Mouse (Mus musculus): ENCODE measurements around the gene Lair1.
"Not testable (repeated sequence)": the region's sequence is repeated elsewhere in the genome, so short reads cannot be mapped to it uniquely, and the experiment has no call there.

The Lair1 gene

DNA sequence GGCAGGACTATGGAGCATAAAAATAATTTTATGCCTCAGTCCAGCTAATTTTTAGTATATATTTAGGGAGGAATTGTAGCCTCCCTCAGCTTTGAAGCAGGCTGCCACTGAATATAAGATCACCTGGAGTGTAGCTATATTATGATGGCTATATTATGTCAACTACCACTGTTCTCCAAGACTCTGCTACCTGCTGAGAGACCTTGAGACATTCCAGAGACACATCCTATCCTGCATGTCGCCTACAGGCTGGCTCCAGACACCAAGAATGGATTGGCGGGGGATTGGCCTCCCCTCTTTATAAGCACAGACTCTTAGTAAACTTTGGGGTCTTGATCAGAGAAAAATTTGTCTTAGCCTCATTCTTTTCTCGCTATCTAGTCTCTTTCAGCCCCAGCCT, 58.4 kb downstream of the Lair1 start:
- DNase-seq (ENCODE audit: low read depth in 2 of 2, low spot score in 2 of 2) = not testable (repeated sequence)

DNA sequence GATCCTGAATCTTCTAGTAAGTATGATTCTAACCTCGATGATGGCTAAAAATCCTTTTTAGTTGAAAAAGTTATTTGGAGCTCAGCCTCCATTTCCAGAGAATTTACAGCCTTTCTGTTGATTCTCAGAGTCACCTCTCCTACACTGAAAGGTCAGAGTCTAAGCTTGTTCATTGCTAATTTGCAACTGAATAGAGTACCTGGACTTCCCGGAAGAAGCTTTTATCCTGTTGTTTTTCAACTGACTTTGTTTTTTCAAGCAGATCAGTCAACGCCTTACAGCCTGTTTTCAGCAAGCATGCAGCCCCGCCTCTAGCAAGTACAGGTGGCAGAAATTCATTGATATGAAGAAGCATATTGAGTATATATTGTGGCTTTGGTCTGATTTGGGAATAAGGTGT, 59.0 kb downstream of the Lair1 start:
- DNase-seq (ENCODE audit: low read depth in 2 of 2, low spot score in 2 of 2) = not testable (repeated sequence)

DNA sequence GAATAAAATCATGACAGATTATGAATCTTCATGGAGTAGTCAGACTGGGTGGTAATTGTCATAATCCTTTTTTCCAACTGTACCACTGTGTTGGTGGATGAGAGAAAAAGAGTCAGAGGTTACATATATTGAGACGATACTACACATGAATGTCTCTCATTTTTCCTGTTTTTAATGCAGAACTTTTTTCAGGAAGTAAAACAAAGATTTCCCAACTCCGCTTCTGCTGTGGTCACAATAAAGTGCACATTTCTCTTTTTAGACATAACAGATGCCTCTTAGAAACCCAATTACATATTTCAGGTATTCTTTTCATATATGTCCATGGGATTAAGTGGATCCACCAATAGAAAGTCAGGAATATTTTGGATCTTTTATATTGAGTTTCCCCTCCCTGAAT, 101.0 kb downstream of the Lair1 start:
- no peak for DNase-seq (ENCODE audit: low read depth in 2 of 2, low spot score in 2 of 2)

DNA sequence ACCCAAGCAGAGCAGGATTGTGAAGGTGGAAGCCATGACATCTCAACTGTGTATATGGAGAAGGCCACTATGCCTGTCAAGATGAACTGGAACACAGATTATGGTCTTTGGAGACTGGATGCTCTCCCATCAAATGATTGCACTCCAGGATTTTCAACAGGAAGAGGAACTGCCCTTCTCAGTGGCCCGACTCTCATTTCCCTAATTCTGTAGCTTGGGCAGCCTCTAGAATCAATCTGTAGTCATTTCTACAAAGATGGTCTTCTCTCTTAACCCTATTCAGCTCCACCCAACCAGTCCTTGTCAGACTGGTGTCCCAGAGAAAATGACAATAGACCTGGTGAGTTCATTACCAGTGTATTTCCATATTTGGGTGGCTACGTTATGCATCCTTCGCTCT, 105.6 kb downstream of the Lair1 start:
- DNase-seq (ENCODE audit: low read depth in 2 of 2, low spot score in 2 of 2) = no peak
